Mouse (Mus musculus): ENCODE results near the gene Cactin. TPM values are rescaled to one million over a fixed set of nuclear protein-coding genes. Genes with fewer than 3 reads are reported as not detected.

Cactin gene
- 28.1 and 29.6 TPM in 2 replicates for polyA plus RNA-seq (2015; fragmentation: Nextera tagmentation; extraction: Ambion mirVana)

DNA sequence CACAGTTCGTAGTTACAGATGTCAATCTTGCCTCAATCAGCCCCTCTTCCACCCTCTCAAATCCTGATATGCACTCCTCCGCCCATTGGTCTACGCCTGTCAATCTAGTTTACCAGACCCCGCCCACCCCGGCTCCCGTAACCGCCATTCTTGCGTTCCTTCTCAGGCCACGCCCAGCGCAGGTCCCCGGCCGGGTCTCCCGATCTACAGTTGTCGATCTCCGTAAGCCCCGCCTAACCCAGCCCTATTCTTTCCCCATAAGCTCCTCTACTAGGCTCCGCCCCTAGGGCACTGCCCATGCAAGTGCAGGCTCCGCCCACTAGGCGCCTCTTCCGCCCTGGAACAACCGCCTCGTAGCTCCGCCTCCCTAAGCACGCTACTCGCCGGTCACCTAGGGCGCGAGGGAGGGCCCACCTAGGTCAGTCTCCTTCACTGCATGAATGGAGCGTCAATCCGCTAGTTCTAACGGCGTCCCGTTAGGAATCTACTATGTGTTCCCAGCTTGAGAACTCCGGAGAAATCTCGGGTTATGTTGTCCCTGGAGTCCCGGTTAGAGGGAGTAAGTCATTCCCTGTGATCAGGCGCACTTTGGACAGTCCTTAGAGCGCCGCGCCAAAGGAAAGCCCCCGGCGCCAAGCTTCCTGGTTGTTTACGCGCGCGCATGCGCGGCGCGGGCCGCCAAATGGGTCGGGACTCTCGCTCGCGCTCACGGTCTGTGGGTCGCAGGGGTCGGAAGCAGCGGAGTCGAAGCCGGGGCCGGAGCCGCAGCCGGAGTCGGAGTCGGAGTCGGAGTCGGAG lies at the start of gene Cactin:
TSS of gene Cactin (plus strand) at position 554 of the 798 bp plus-strand sequence.
- Histone ChIP-seq H3K4me2 (ENCODE audit: low read depth, low read length) (peak within 1 kb of the TSS; percentile 91), H3K27ac (ENCODE audit: low read length) (peak within 1 kb of the TSS; percentile 93), H3K36me3 (ENCODE audit: control insufficient read depth, insufficient read depth) (peaks cover 32% of the 10 kb centered on the region), H3K4me1 (ENCODE audit: control insufficient read depth, insufficient read depth, low read length) (peaks cover 24% of the 10 kb centered on the region), H3K27me3 (ENCODE audit: control insufficient read depth, insufficient read depth, low read length) (no peaks in the 10 kb centered on the region), H3K4me3 (ENCODE audit: low read length) (peak within 1 kb of the TSS; percentile 90), H3K9ac (ENCODE audit: low read length) (peak within 1 kb of the TSS; percentile 94), H3K9me3 (replicated peaks; ENCODE audit: control insufficient read depth, low read length) (no peaks in the 10 kb centered on the region)
- peak; percentile 93 for ATAC-seq (replicated peaks; ENCODE audit: extremely low read depth, insufficient read depth, low FRiP score)
- under 1% methylated on average over 68 of the region's 68 CpGs for WGBS

DNA sequence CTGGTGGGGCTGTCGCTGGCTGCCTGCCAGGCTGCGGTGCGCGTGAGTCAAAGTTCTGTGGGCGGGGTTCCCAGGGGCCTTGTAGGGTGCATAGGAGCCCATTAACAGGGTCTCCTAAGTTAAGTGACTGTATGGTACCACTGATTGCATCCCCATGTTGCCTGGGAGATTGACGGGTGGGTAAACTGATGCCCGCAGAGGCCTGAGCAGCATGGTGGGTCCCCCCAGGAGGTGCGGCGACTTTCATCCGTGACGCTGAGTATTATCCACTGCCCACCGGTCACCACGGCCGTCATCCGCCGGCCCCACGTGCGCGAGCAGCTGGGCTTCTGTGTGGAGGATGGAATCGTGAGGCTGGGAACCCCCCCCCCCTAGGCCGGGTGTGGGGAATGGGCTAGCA lies 48.5 kb upstream of the Cactin start:
- Histone ChIP-seq H3K4me2 (ENCODE audit: low read depth, low read length) (no peak overlapping the region), H3K4me3 (ENCODE audit: low read length) (no peak overlapping the region), H3K4me1 (ENCODE audit: control insufficient read depth, insufficient read depth, low read length) (peaks cover 6% of the 10 kb centered on the region), H3K27me3 (ENCODE audit: control insufficient read depth, insufficient read depth, low read length) (no peaks in the 10 kb centered on the region), H3K36me3 (ENCODE audit: control insufficient read depth, insufficient read depth) (peaks cover 23% of the 10 kb centered on the region), H3K9me3 (replicated peaks; ENCODE audit: control insufficient read depth, low read length) (no peaks in the 10 kb centered on the region), H3K9ac (ENCODE audit: low read length) (no peak overlapping the region), H3K27ac (ENCODE audit: low read length) (no peak overlapping the region)
- WGBS = 94% methylated on average over 21 of the region's 21 CpGs
- no peak for ATAC-seq (replicated peaks; ENCODE audit: extremely low read depth, insufficient read depth, low FRiP score)

DNA sequence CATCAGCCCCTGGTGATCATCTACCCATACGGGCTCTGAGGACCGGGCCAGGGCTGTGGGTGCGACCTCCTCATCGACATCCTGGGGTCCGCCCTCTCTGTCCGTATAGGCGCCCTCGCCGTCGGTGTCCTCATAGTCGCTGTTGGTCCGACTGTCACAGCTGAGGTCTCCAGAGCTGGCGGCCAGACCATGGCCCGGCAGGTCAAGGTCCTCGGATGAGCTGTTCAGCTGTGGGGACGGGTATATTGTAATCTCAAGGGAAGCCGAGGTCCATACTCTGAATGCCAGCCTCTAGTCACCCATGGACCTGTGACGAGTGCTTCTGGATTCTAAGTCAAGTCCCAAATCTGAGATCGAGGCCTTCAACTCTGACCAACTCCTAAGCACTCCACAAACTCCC lies 47.1 kb upstream of the Cactin start:
- H3K9ac ChIP-seq (ENCODE audit: low read length) = no peak overlapping the region
- H3K9me3 ChIP-seq (replicated peaks; ENCODE audit: control insufficient read depth, low read length) = no peaks in the 10 kb centered on the region
- WGBS = 94% methylated on average over 19 of the region's 19 CpGs
- H3K27me3 ChIP-seq (ENCODE audit: control insufficient read depth, insufficient read depth, low read length) = no peaks in the 10 kb centered on the region
- no peak overlapping the region for H3K27ac ChIP-seq (ENCODE audit: low read length)
- no peak overlapping the region for H3K4me2 ChIP-seq (ENCODE audit: low read depth, low read length)
- H3K4me1 ChIP-seq (ENCODE audit: control insufficient read depth, insufficient read depth, low read length) = peaks cover 3% of the 10 kb centered on the region
- no peak for ATAC-seq (replicated peaks; ENCODE audit: extremely low read depth, insufficient read depth, low FRiP score)
- H3K4me3 ChIP-seq (ENCODE audit: low read length) = no peak overlapping the region
- H3K36me3 ChIP-seq (ENCODE audit: control insufficient read depth, insufficient read depth) = peaks cover 23% of the 10 kb centered on the region

DNA sequence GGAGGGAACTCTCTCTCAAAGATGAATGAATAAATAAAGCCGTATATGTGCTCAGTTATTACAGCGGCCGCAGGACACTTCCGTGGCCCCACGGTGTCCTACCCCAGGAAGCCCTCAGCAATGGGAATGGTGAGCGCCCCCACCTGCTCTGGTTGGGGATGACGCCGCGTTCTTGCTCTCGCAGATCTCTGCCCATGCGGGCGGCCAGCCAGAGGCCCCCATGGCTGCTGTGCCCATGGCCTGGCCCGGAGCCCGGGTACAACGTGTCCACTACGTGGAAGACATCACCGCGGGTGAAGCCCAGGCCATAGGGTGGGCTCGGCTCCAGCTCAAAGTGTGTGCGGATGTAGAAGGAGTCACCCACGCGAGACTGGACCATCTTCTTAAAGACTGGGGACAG lies 43.2 kb upstream of the Cactin start:
- Histone ChIP-seq H3K9ac (ENCODE audit: low read length) (no peak overlapping the region), H3K4me1 (ENCODE audit: control insufficient read depth, insufficient read depth, low read length) (0 out of 2 replicates have a peak, but pooled peaks cover 2% of the 10 kb centered on the region), H3K9me3 (replicated peaks; ENCODE audit: control insufficient read depth, low read length) (no peaks in the 10 kb centered on the region), H3K27me3 (ENCODE audit: control insufficient read depth, insufficient read depth, low read length) (peaks cover 7% of the 10 kb centered on the region; the same call in 1 of the 2 replicates), H3K36me3 (ENCODE audit: control insufficient read depth, insufficient read depth) (peaks cover 10% of the 10 kb centered on the region), H3K4me3 (ENCODE audit: low read length) (no peak overlapping the region), H3K4me2 (ENCODE audit: low read depth, low read length) (no peak overlapping the region), H3K27ac (ENCODE audit: low read length) (no peak overlapping the region)
- ATAC-seq (replicated peaks; ENCODE audit: extremely low read depth, insufficient read depth, low FRiP score) = no peak
- 69% methylated on average over 22 of the region's 22 CpGs for WGBS

DNA sequence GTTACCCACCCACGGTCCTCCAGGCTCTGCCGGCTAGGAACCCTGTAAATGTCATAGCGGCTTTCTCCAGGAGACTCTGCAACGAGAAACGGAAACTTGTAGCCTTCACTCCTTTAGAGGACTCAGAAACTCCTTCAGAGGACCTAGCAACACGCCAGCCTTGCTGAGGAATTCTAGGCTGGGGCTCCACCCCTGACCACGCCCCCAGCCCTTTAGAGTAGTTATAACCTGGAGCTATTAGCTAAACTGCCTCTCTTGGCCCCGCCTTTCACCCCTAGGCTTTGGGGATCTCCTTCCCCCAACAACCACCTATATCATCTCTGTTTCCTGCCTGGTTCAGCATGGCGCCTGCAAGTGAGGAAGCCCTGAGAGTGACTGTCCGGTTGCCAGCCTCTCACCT lies 41.4 kb upstream of the Cactin start:
- peak overlapping the region; percentile 19; the same call in 1 of the 2 replicates for H3K4me2 ChIP-seq (ENCODE audit: low read depth, low read length)
- no peak overlapping the region for H3K9ac ChIP-seq (ENCODE audit: low read length)
- H3K27me3 ChIP-seq (ENCODE audit: control insufficient read depth, insufficient read depth, low read length) = peaks cover 20% of the 10 kb centered on the region
- H3K4me3 ChIP-seq (ENCODE audit: low read length) = no peak overlapping the region
- ATAC-seq (replicated peaks; ENCODE audit: extremely low read depth, insufficient read depth, low FRiP score) = no peak
- WGBS = 26% methylated on average over 10 of the region's 10 CpGs
- H3K9me3 ChIP-seq (replicated peaks; ENCODE audit: control insufficient read depth, low read length) = no peaks in the 10 kb centered on the region
- no peaks in the 10 kb centered on the region for H3K36me3 ChIP-seq (ENCODE audit: control insufficient read depth, insufficient read depth)
- H3K27ac ChIP-seq (ENCODE audit: low read length) = no peak overlapping the region
- H3K4me1 ChIP-seq (ENCODE audit: control insufficient read depth, insufficient read depth, low read length) = 0 out of 2 replicates have a peak, but pooled peaks cover 2% of the 10 kb centered on the region

DNA sequence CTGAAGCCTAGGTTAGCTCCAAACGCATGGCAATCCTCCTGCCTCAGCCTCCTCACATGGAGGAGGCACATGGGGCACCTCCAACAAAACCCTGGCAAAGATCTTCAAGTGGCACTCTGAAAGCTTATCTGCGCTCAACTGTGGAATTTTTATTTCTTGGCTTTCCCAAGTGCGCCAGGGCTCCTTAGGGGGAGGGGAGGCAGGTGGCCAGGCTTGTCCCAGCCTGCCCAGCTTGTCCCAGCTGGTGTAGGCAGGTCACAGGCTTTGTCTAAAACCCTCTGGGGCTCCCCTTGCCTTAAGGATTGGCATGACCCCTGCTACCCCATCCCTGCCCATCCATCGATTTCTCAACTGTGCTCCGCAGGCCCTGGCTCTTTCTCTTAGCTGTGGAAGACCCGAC lies 36.7 kb upstream of the Cactin start:
- Histone ChIP-seq H3K27me3 (ENCODE audit: control insufficient read depth, insufficient read depth, low read length) (peaks cover 34% of the 10 kb centered on the region), H3K9me3 (replicated peaks; ENCODE audit: control insufficient read depth, low read length) (no peaks in the 10 kb centered on the region), H3K4me1 (ENCODE audit: control insufficient read depth, insufficient read depth, low read length) (peaks cover 11% of the 10 kb centered on the region), H3K27ac (ENCODE audit: low read length) (no peak overlapping the region), H3K9ac (ENCODE audit: low read length) (no peak overlapping the region), H3K4me3 (ENCODE audit: low read length) (no peak overlapping the region), H3K36me3 (ENCODE audit: control insufficient read depth, insufficient read depth) (no peaks in the 10 kb centered on the region), H3K4me2 (ENCODE audit: low read depth, low read length) (no peak overlapping the region)
- no peak for ATAC-seq (replicated peaks; ENCODE audit: extremely low read depth, insufficient read depth, low FRiP score)
- WGBS = 55% methylated on average over 6 of the region's 6 CpGs

DNA sequence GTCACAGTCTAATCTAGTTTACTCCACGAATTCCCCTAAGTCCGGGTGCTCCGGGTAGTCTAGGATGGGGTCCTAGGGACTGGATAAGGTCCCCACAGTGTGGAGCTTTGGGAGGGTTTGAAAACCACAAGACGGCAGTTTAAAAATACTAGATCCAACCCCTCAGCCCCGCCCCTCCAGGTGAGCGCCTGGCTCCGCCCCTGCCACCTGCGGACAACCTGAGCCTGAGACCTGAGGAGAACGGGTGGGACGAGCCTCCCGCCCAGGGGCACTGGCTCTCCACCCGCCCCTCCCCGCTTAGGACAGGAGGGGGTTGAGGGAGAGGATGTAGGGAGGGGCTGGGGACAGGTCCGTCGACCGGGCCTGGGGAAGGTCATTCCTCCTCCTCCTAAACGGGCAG lies 36.2 kb upstream of the Cactin start:
- H3K36me3 ChIP-seq (ENCODE audit: control insufficient read depth, insufficient read depth) = no peaks in the 10 kb centered on the region
- peaks cover 11% of the 10 kb centered on the region for H3K4me1 ChIP-seq (ENCODE audit: control insufficient read depth, insufficient read depth, low read length)
- no peak overlapping the region for H3K9ac ChIP-seq (ENCODE audit: low read length)
- peak overlapping the region; percentile 92 for H3K4me2 ChIP-seq (ENCODE audit: low read depth, low read length)
- no peaks in the 10 kb centered on the region for H3K9me3 ChIP-seq (replicated peaks; ENCODE audit: control insufficient read depth, low read length)
- no peak overlapping the region for H3K27ac ChIP-seq (ENCODE audit: low read length)
- WGBS = 10% methylated on average over 17 of the region's 17 CpGs
- peak overlapping the region; percentile 62 for H3K4me3 ChIP-seq (ENCODE audit: low read length)
- H3K27me3 ChIP-seq (ENCODE audit: control insufficient read depth, insufficient read depth, low read length) = peaks cover 38% of the 10 kb centered on the region
- no peak for ATAC-seq (replicated peaks; ENCODE audit: extremely low read depth, insufficient read depth, low FRiP score)

DNA sequence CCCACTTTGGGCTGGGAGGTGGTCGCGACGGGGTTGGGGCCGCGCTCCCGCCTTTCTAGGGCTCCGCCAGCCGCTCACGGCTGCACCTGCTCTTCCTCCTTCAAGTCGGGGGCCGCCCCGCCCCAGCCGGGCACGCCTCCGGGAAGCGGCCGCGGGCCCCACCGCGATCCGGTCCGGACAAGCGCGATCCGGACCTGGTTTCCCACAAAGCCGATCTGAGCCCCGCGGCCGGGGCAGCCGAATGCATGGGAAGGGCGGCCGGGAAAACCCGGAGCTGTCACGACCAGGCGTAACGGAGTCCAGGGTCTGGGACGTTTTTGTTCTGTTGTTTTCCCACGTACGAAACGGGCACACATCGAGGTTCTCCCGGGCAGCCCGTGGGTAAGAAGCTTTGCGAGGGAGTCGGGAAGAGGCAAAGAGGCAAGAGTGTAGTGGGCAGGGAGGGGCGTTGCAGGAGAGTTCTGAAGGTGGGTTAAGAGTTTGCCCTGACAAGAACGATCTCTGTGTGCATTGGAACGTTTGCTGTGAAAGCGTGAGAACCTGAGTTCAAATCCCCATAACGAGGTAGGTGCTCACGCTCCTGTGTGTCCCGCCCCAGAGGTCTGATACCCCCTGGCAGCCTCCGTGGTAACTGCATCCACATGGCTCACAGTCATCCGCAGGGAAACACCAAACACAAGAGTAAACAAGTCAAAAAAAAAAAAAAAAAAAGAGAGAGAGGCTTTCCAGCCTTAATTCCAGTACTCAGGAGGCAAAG lies 35.0 kb upstream of the Cactin start:
- 2% methylated on average over 53 of the region's 54 CpGs for WGBS
- Histone ChIP-seq H3K4me3 (ENCODE audit: low read length) (peak overlapping the region; percentile 62), H3K36me3 (ENCODE audit: control insufficient read depth, insufficient read depth) (no peaks in the 10 kb centered on the region), H3K9ac (ENCODE audit: low read length) (peak overlapping the region; percentile 76), H3K4me2 (ENCODE audit: low read depth, low read length) (peak overlapping the region; percentile 92), H3K9me3 (replicated peaks; ENCODE audit: control insufficient read depth, low read length) (no peaks in the 10 kb centered on the region), H3K4me1 (ENCODE audit: control insufficient read depth, insufficient read depth, low read length) (peaks cover 16% of the 10 kb centered on the region), H3K27me3 (ENCODE audit: control insufficient read depth, insufficient read depth, low read length) (peaks cover 36% of the 10 kb centered on the region), H3K27ac (ENCODE audit: low read length) (no peak overlapping the region)
- ATAC-seq (replicated peaks; ENCODE audit: extremely low read depth, insufficient read depth, low FRiP score) = peak; percentile 68

DNA sequence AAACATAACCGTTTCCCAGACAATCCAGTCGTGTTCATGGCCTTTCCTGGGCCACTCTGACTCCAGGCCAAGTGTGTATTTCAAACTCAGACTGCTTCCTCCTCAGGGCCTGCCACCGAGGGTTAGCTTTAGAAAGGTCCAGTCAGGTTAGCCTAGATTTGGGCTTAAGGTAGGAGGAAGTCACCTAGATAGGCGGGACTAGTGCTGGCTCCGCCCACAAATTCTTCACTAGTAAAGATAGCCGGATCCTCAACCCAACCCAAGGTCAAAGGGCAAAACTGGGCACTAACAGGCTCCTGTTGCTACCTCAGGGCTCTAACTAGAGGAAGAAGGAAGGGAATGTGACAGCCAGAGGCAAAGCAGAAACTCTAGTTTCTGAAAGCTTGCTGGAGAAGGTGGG lies 34.3 kb upstream of the Cactin start:
- Histone ChIP-seq H3K27ac (ENCODE audit: low read length) (no peak overlapping the region), H3K9me3 (replicated peaks; ENCODE audit: control insufficient read depth, low read length) (no peaks in the 10 kb centered on the region), H3K9ac (ENCODE audit: low read length) (no peak overlapping the region), H3K4me3 (ENCODE audit: low read length) (no peak overlapping the region), H3K27me3 (ENCODE audit: control insufficient read depth, insufficient read depth, low read length) (peaks cover 33% of the 10 kb centered on the region), H3K4me2 (ENCODE audit: low read depth, low read length) (no peak overlapping the region), H3K4me1 (ENCODE audit: control insufficient read depth, insufficient read depth, low read length) (peaks cover 19% of the 10 kb centered on the region), H3K36me3 (ENCODE audit: control insufficient read depth, insufficient read depth) (no peaks in the 10 kb centered on the region)
- WGBS = 43% methylated on average over 6 of the region's 6 CpGs
- ATAC-seq (replicated peaks; ENCODE audit: extremely low read depth, insufficient read depth, low FRiP score) = no peak
